Mouse (Mus musculus) hindbrain, embryonic 14.5 days (tissue): Measurements from ENCODE around the gene Coq4. TPM values are rescaled to one million over a fixed set of nuclear protein-coding genes. Genes with fewer than 3 reads are reported as not detected.
A peak's percentile ranks its signal among the peaks of the same experiment; 100 is the strongest.

ENCODE experiments used
- ATAC-seq: fragments of 200-750 bp; cut with Nextera tagmentation; 2 replicates; pipeline ENCODE4 v1.8.0; 2017; ENCODE audit warnings: moderate number of reproducible peaks, mild to moderate bottlenecking, moderate TSS enrichment, moderate library complexity; ENCODE audit not compliant: low FRiP score
- DNase-seq: peaks from one replicate; pipeline ENCODE4 v3.0.0-alpha.2; 2015; ENCODE audit warnings: low spot score
- H3K27ac ChIP-seq: fragments of 300-500 bp; sonication (generic); 2 replicates; pipeline ENCODE4 v1.5.1; 2014; ENCODE audit warnings: mild to moderate bottlenecking, moderate library complexity
- H3K27me3 ChIP-seq: fragments of 300-500 bp; sonication (generic); 2 replicates; pipeline ENCODE4 v1.6.1; 2014; ENCODE audit warnings: mild to moderate bottlenecking, low read length, mixed read lengths; ENCODE audit not compliant: control insufficient read depth, insufficient read depth
- H3K36me3 ChIP-seq: fragments of 300-500 bp; sonication (generic); replicated peaks from 2 replicates; pipeline ENCODE4 v1.6.1; 2014; ENCODE audit not compliant: control insufficient read depth, insufficient read depth
- H3K4me1 ChIP-seq: fragments of 300-500 bp; sonication (generic); replicated peaks from 2 replicates; pipeline ENCODE4 v1.6.1; 2014; ENCODE audit warnings: antibody characterized with exemption, low read length, mixed read lengths; ENCODE audit not compliant: control insufficient read depth, insufficient read depth
- H3K4me2 ChIP-seq: fragments of 300-500 bp; sonication (generic); replicated peaks from 2 replicates; pipeline ENCODE4 v1.6.1; 2014; ENCODE audit warnings: mild to moderate bottlenecking, moderate library complexity
- H3K4me3 ChIP-seq: fragments of 300-500 bp; sonication (generic); replicated peaks from 2 replicates; pipeline ENCODE4 v1.5.1; 2014; ENCODE audit warnings: mild to moderate bottlenecking, low read length
- H3K9ac ChIP-seq: fragments of 300-500 bp; sonication (generic); 2 replicates; pipeline ENCODE4 v1.6.1; 2014
- H3K9me3 ChIP-seq: fragments of 300-500 bp; sonication (generic); 2 replicates; pipeline ENCODE4 v1.6.1; 2016; ENCODE audit warnings: low read length; ENCODE audit not compliant: control insufficient read depth
- WGBS: fragments of 180-500 bp; shearing (Covaris S2); extraction: QIAGEN DNeasy Blood & Tissue Kit; methylation state at CpG from one replicate; pipeline ENCODE4 v1.1.7; 2014; 5-methylcytosine and 5-hydroxymethylcytosine counted together
- polyA plus RNA-seq: library from polyadenylated mRNA; unstranded; fragments of >200 nt; fragmentation: Nextera tagmentation; extraction: Ambion mirVana; gene quantifications from 2 replicates; pipeline ENCODE4 v1.2.1, GENCODE M21; 2014

Coq4 gene
- polyA plus RNA-seq, 1 experiment from 2014 or later: 35.3 TPM

GRCm38 (mm10) chr2:29819363-29819762, 32.1 kb downstream of the Coq4 start:
- Histone ChIP-seq H3K27ac (peak overlapping the region; percentile 89), H3K4me2 (peak overlapping the region; percentile 51), H3K36me3 (peaks cover 27% of the 10 kb centered on the region), H3K9ac (peak overlapping the region; percentile 64), H3K27me3 (no peaks in the 10 kb centered on the region), H3K4me1 (peaks cover 18% of the 10 kb centered on the region), H3K4me3 (no peak overlapping the region), H3K9me3 (no peaks in the 10 kb centered on the region)
- DNase-seq: no peak
- no peak for ATAC-seq
- 3% methylated on average over 2 of the region's 2 CpGs for WGBS

- Histone ChIP-seq H3K36me3 (peaks cover 19% of the 10 kb centered on the region), H3K9me3 (no peaks in the 10 kb centered on the region), H3K4me1 (peaks cover 18% of the 10 kb centered on the region), H3K27ac (peak within 1 kb of the TSS; percentile 89), H3K9ac (peak within 1 kb of the TSS; percentile 64), H3K4me3 (peak within 1 kb of the TSS; percentile 31), H3K27me3 (no peaks in the 10 kb centered on the region), H3K4me2 (peak within 1 kb of the TSS; percentile 51)
- DNase-seq: peak; percentile 73
- WGBS: under 1% methylated on average over 35 of the region's 35 CpGs
- peak; percentile 74 for ATAC-seq
Measured at GRCm38 (mm10) chr2:29820025-29820817, 32.9 kb downstream of the Coq4 start, which contains the start of gene Urm1. Urm1 (plus strand) TSS chr2:29820075.

- DNase-seq: no peak
- Histone ChIP-seq H3K27me3 (no peaks in the 10 kb centered on the region), H3K9ac (peak overlapping the region; percentile 78), H3K4me1 (peaks cover 4% of the 10 kb centered on the region), H3K27ac (peak overlapping the region; percentile 95), H3K9me3 (no peaks in the 10 kb centered on the region), H3K36me3 (no peaks in the 10 kb centered on the region), H3K4me2 (peak overlapping the region; percentile 74), H3K4me3 (peak overlapping the region; percentile 74)
- 6% methylated on average over 11 of the region's 11 CpGs for WGBS
- peak; percentile 32; the same call in 1 of the 2 replicates for ATAC-seq
Measured at GRCm38 (mm10) chr2:29826318-29826925, 39.1 kb downstream of the Coq4 start.

- H3K4me1 ChIP-seq: peaks cover 4% of the 10 kb centered on the region
- H3K27me3 ChIP-seq: no peaks in the 10 kb centered on the region
- under 1% methylated on average over 48 of the region's 48 CpGs for WGBS
- peak overlapping the region; percentile 74 for H3K4me3 ChIP-seq
- DNase-seq (peak; percentile 98), ATAC-seq (peak; percentile 96)
- peak overlapping the region; percentile 95 for H3K27ac ChIP-seq
- no peaks in the 10 kb centered on the region for H3K36me3 ChIP-seq
- peak overlapping the region; percentile 76 for H3K4me2 ChIP-seq
- H3K9ac ChIP-seq: peak overlapping the region; percentile 78
- H3K9me3 ChIP-seq: no peaks in the 10 kb centered on the region
Measured at GRCm38 (mm10) chr2:29826926-29827708, 39.8 kb downstream of the Coq4 start.

- no peaks in the 10 kb centered on the region for H3K9me3 ChIP-seq
- ATAC-seq (no peak), DNase-seq (no peak)
- peaks cover 4% of the 10 kb centered on the region for H3K4me1 ChIP-seq
- peak overlapping the region; percentile 76 for H3K4me2 ChIP-seq
- H3K27ac ChIP-seq: no peak overlapping the region
- peaks cover 2% of the 10 kb centered on the region; the same call in 1 of the 2 replicates for H3K36me3 ChIP-seq
- no peaks in the 10 kb centered on the region for H3K27me3 ChIP-seq
- H3K4me3 ChIP-seq: peak overlapping the region; percentile 74
- WGBS: 5% methylated on average over 12 of the region's 12 CpGs
- H3K9ac ChIP-seq: peak overlapping the region; percentile 71
Measured at GRCm38 (mm10) chr2:29827709-29828024, 40.4 kb downstream of the Coq4 start.

- ATAC-seq (no peak), DNase-seq (no peak)
- Histone ChIP-seq H3K4me1 (peaks cover 3% of the 10 kb centered on the region), H3K36me3 (peaks cover 14% of the 10 kb centered on the region), H3K27ac (no peak overlapping the region), H3K4me3 (no peak overlapping the region), H3K9me3 (no peaks in the 10 kb centered on the region), H3K9ac (no peak overlapping the region), H3K4me2 (no peak overlapping the region), H3K27me3 (no peaks in the 10 kb centered on the region)
- 89% methylated on average over 4 of the region's 4 CpGs for WGBS
Measured at GRCm38 (mm10) chr2:29831106-29831505, 43.8 kb downstream of the Coq4 start.

GRCm38 (mm10) chr2:29833796-29834195, 46.5 kb downstream of the Coq4 start:
- 95% methylated on average over 5 of the region's 5 CpGs for WGBS
- ATAC-seq: no peak
- no peak overlapping the region for H3K9ac ChIP-seq

GRCm38 (mm10) chr2:29835391-29835899, 48.2 kb downstream of the Coq4 start:
- ATAC-seq: peak; percentile 34; the same call in 1 of the 2 replicates
- WGBS: 9% methylated on average over 2 of the region's 2 CpGs
- peak overlapping the region; percentile 3 for H3K9ac ChIP-seq

More at GRCm38 (mm10) chr2:29833796-29834195, 46.5 kb downstream of the Coq4 start:
- no peaks in the 10 kb centered on the region for H3K9me3 ChIP-seq
- H3K27ac ChIP-seq: no peak overlapping the region
- H3K36me3 ChIP-seq: peaks cover 18% of the 10 kb centered on the region
- DNase-seq: no peak
- no peak overlapping the region for H3K4me2 ChIP-seq
- H3K27me3 ChIP-seq: no peaks in the 10 kb centered on the region
- no peaks in the 10 kb centered on the region for H3K4me1 ChIP-seq
- no peak overlapping the region for H3K4me3 ChIP-seq

GRCm38 (mm10) chr2:29839460-29839859, 52.2 kb downstream of the Coq4 start:
- peak overlapping the region; percentile 67 for H3K27ac ChIP-seq
- no peak overlapping the region for H3K9ac ChIP-seq
- peak; percentile 52 for ATAC-seq
- H3K4me3 ChIP-seq: no peak overlapping the region
- peaks cover 36% of the 10 kb centered on the region for H3K4me1 ChIP-seq
- H3K36me3 ChIP-seq: peaks cover 25% of the 10 kb centered on the region
- DNase-seq: peak; percentile 27
- H3K4me2 ChIP-seq: no peak overlapping the region
- no peaks in the 10 kb centered on the region for H3K27me3 ChIP-seq
- WGBS: 13% methylated on average over 4 of the region's 4 CpGs
- H3K9me3 ChIP-seq: no peaks in the 10 kb centered on the region

More at GRCm38 (mm10) chr2:29835391-29835899, 48.2 kb downstream of the Coq4 start:
- Histone ChIP-seq H3K4me1 (peaks cover 15% of the 10 kb centered on the region), H3K9me3 (no peaks in the 10 kb centered on the region), H3K27me3 (no peaks in the 10 kb centered on the region), H3K4me3 (no peak overlapping the region), H3K4me2 (no peak overlapping the region), H3K36me3 (peaks cover 18% of the 10 kb centered on the region), H3K27ac (peak overlapping the region; percentile 34)
- no peak for DNase-seq
